Mouse (Mus musculus) ovary, postnatal 36 days (tissue): ENCODE measurements around the gene Gm17606.

ENCODE experiments used
- DNase-seq: peaks from one replicate; pipeline ENCODE4 v3.0.0; 2022; ENCODE audit warnings: low spot score, mixed read lengths

Gm17606 gene

DNA sequence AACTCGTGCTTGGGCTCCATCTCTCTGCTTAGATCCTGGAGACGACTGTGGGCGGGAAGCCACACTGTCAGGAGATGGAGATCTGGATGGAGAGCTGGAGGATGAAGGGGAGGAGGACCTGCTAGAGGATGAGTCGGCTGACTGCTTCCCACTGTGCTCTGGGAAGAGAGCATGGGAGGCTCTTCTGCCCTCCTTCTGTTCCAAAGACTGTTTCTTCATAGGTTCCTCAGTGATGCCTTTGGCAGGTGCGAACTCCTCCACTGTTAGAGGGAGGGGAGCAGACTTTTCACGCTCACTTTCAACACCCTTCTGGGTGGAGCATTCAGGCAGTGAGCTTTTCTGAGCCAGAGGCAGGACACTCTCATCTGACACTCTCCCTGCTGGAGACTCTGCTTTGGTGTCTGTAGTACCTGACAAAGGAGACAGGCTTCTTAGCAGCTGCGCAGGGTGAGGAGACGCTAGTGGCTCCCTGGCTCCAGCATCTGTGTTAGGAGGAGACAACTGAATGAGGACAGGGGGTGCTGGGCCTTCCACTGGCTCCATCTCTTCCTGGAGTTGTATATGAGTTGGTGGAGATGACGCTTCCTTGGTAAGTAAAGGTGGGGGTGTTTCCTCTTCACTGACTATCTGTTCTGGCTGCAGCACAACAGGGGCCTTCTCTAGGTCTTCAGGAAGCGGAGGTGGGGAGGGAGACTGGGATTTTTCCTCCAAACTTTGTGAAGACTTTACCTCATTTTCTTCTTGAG is 23.9 kb downstream of the Gm17606 start:
- no peak for DNase-seq

DNA sequence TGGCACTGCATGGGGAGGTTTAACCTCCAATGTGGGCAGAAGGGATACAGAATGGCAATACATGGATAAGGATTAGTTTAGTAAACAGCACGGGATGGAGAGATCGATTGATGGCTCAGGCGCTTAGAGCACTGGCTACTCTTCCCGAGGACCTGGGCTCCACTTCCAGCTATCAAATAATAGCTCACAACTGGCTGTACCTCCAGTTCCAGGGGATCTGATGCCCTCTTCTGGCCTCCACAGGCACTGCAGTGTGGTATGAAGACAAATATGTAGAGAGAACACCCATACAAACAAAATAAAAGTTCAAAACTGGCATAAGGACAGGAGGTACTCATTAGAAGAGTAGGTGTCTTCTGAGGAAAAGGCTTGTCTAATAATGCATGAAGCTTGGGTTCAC is 28.6 kb downstream of the Gm17606 start:
- DNase-seq, result peak; percentile 38

DNA sequence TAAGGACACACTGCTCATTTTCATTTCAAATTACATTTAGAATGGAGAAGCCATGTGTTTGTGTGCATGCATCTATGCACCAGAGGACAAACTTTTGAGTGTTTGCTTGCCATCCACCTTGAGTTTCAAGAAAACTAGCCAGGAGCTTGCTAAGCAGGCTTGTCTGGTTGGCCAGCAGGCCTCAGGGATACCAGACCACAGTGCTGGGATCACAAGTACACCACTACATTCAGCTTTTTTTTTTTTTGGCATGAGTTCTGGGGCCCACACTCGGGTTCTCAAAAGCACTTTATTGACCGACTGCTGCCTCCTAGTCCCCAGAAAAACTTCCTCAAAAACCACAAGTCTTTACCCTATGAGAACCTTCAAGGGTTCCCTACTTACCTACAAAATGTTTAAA is 33.6 kb downstream of the Gm17606 start:
- no peak for DNase-seq

DNA sequence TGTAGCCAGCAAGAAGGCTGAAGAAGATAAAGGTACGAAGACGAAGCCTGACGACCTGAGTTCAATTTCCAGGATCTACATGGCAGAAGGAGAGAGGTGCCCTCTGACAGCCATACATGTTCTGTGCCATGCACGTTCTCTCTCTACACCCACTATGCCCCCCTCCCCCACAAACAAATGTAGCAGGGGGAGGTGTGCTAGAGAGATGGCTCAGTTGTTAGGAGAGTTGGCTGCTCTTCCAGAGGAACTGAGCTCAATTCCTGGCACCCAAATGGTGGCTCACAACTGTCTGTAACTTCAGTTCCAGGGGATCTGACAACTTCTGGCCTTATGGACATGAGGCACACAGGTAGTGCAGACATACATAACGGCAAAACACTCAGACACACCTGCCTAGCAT is 35.5 kb downstream of the Gm17606 start:
- DNase-seq, result no peak

DNA sequence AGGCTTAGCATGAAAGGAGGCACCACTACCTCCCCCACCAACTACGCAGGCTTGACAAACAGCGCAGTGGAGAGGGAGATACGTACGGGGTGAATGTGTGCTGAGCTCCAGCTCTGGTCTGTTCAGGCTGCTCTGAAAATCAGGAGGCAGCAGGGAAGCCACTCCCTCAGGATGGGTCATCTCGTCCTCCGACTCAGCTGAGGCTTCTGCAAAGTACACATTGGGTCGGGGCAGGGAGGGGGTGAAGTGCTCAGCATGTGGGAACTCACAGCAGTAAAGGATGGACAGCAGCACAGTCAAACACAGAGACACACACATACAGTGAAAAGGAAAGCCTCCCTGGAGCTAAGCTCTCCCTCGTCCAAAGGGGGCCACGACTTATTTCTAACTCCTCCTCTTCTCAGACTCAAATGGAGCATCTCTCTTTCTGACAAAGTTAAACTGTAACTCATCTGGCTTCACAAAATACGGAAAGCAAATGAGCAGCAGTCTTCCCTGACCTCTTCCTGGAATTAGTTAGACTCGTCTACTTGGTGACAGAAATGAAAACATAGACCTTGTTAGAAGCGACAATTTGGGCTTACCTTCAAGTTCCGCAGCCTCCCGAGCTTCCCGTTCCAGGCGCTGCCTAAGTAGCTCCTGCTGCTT is 38.0 kb downstream of the Gm17606 start:
- DNase-seq, result no peak

DNA sequence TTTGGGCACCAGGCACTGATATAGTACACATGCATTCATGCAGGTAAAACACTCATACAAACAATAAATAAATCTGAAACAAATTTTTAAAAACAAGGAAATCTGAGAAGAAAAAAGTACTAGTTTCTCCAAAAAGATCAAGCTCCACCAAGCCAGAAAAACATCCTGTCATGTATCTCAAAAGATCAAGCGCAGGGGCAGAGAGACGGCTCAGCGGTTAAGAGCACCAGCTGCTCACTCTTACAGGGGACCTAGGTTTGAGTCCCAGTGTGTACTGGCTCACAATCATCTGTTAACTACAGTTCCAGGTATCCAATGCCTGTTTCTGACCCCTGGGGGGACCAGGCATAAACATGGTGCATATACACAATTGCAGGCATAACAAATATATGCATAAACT is 41.6 kb downstream of the Gm17606 start:
- DNase-seq, result no peak

DNA sequence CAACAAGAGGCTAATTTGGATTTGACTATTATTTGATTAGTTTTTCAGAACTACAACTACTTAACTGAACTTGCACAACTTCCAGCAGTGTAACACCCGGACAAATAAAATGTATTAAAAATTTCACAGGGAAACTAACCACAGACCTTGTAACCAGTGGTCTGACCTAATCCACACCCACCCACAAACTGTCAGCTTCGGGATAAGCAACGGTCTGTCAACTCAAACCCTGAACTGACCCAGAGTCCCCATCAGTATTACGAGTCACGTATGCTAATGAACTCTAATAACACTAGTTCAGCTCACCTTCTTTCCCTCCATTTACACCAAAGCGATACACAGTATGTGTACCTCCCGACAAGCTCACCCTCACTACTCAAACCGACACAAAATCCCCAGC is 44.7 kb downstream of the Gm17606 start:
- no peak for DNase-seq

DNA sequence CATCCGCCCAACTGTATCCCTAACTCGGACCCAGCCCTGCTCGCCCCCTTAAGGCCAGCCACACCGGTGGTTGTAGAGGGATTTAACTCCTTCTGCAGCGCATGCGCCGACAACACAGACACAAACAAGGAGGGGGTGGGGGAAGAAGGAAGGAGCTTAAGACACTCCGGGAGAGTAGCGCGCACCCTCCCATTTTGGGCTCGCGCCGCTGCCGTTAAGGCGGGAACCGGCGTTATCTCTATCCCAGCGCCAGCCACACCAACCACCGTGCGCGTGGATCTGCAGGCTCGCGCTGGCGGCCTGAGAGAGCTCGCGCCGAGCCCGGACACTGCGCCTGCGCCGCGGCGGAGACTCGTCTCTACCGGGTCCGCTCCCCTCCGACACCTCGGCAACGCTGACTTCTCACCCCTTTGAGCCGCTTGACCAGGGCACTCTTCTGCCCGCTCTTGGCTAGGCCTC is 45.3 kb downstream of the Gm17606 start, which contains the start of gene 1700123O20Rik:
TSS of gene 1700123O20Rik (plus strand) at position 154 of the 459 bp plus-strand sequence.
- DNase-seq, result no peak

DNA sequence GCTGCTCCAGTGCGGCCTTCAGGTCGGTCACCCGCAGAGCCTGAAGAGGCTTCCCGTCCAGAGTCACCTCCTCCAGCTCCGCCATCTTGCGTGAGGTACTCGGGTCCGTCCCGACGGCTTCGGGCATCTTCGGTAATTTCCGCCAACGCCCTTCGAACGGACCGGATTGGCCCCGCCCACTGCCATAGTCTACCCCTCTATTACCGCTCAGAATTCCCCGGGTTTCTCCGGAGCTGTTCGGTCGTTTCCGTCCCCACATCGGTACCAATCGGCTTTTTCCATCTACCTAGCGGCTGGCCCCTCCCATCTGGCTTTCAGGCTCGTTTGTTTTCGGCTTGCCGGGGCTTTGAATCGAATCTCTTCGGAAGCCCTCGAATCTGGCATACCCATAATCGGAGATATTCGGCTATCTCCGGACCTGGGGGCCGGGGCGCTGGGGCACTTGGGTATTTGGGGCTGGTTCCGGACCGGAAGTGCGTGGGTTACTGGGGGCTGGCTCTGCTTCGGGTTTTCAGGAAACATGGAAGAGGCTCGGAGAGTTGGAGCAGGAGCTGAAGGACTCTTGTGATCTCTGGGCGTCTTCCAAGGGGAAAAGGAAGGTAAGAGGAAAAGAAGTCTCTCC is 45.9 kb downstream of the Gm17606 start, which contains the start of gene Acin1:
TSS of gene Acin1 (minus strand) at position 410 of the 622 bp plus-strand sequence.
- DNase-seq, result peak; percentile 100

DNA sequence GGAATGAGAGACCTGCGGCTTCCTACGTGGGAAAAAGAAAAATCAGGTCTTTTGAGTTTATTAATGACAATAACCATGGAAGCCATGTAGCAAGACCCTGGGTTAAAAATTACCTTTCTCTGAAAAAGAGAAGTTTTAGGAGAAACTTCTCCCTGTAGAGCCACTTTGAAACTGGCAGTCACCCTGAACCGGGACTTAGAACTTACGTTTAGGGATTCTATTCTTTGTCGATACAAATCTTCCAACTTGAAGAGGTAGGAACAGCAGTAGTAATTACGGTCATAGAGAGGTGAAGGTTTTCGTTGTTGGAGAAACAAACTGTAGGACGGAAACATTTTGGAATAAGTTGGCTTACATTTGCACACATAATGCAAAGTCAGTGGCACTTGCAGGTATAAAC is 46.5 kb downstream of the Gm17606 start:
- DNase-seq, result no peak

DNA sequence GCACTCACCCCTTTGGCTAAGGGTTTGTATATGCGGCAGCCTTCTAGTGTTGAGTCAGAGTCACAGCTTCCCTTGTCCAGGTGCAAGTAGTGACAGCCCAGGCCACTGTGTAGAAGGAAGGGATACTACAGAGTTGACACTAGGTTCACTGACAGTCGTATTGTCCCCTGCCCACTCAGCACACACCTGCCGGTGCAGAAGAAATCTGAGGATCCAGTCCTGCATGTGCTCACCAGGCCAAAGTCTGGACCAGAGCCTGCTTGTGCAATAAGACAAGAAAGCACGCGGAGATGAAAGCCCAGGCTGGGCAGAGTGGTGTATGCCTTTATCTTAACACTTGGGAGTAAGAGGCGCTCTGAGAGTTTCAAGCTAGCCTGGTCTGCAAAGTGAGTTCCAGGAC is 54.3 kb downstream of the Gm17606 start:
- no peak for DNase-seq

DNA sequence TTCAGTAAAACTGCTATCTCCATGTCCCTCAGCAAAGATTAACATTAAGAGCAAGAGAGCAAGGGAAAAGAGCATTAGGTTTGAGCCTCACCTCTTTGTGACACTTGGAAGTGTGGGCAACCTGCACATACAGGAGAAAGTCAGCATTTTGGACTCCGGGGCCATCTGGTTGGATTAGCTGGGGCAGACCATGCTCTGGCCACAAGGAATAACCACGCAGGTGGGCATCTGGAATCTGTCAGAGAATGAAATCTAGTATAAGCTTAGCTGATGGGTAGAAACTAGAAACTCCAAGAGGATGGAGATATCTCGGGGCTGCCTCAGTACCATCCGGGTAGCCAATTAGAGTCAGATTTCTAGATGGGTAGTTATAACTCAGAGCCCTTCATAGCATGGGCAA is 56.0 kb downstream of the Gm17606 start:
- no peak for DNase-seq
